Comparison of ENCODE assay signal across 17 mouse cellular contexts in genomic region chr19:53081339-53081738, GRCm38 (mm10). TPM values are rescaled to one million over a fixed set of nuclear protein-coding genes. Genes with fewer than 3 reads are reported as not detected.
A peak's percentile ranks its signal among the peaks of the same experiment; 100 is the strongest.
DNase-seq lines count a peak whose midpoint lies in the region; ATAC-seq and TF ChIP-seq lines count a peak whose summit lies in the region.
"Had no signal": no experiment of that assay in that cellular context is flagged by ENCODE, and none has a peak within 500 bp of the region (broad histone marks: within the 10 kb centered on the region; RNA-seq: fewer than 3 reads in every experiment).

No protein-coding gene starts in this region.

- H3K36me3 ChIP-seq in kidney, embryonic 16.5 days (ENCODE audit: insufficient read depth, low read length) = no peaks in the 10 kb centered on the region
- H3K36me3 ChIP-seq in intestine, embryonic 16.5 days (ENCODE audit: control insufficient read depth, insufficient read depth, low read length) = no peaks in the 10 kb centered on the region
- H3K36me3 ChIP-seq in stomach, embryonic 14.5 days (ENCODE audit: control insufficient read depth, insufficient read depth, low read length) = no peaks in the 10 kb centered on the region
- H3K36me3 ChIP-seq in forebrain, embryonic 12.5 days (replicated peaks) = no peaks in the 10 kb centered on the region
- H3K36me3 ChIP-seq: hindbrain, embryonic 15.5 days; midbrain, embryonic 15.5 days had no signal

- H3K9ac ChIP-seq in kidney, embryonic 16.5 days (replicated peaks; ENCODE audit: low read length) = no peak overlapping the region
- H3K9ac ChIP-seq in intestine, embryonic 16.5 days (ENCODE audit: low read depth, low read length) = no peak overlapping the region
- H3K9ac ChIP-seq in stomach, embryonic 14.5 days (replicated peaks; ENCODE audit: low read depth, low read length) = no peak overlapping the region
- H3K9ac ChIP-seq in forebrain, embryonic 12.5 days = no peak overlapping the region
- H3K9ac ChIP-seq: hindbrain, embryonic 15.5 days; liver, postnatal 0 days; midbrain, embryonic 15.5 days had no signal

- no peak overlapping the region for H3K4me2 ChIP-seq in kidney, embryonic 16.5 days (replicated peaks; ENCODE audit: low read depth, low read length)
- H3K4me2 ChIP-seq in intestine, embryonic 16.5 days (ENCODE audit: low read depth, low read length) = peak overlapping the region; percentile 29
- H3K4me2 ChIP-seq in stomach, embryonic 14.5 days (replicated peaks; ENCODE audit: low read depth, low read length) = no peak overlapping the region
- no peak overlapping the region for H3K4me2 ChIP-seq in forebrain, embryonic 12.5 days
- H3K4me2 ChIP-seq: hindbrain, embryonic 15.5 days; midbrain, embryonic 15.5 days had no signal

- WGBS in cerebellum, adult 2 months = 53% methylated on average over 3 of the region's 3 CpGs
- WGBS in kidney, embryonic 16.5 days = 68% methylated on average over 3 of the region's 3 CpGs
- 70% methylated on average over 3 of the region's 3 CpGs for WGBS in intestine, embryonic 16.5 days
- 77% methylated on average over 3 of the region's 3 CpGs for WGBS in stomach, embryonic 14.5 days
- 84% methylated on average over 3 of the region's 3 CpGs for WGBS in forebrain, embryonic 12.5 days

- H3K27me3 ChIP-seq in cerebellum, adult 2 months (ENCODE audit: control insufficient read depth, insufficient read depth, low read length) = no peaks in the 10 kb centered on the region
- no peaks in the 10 kb centered on the region for H3K27me3 ChIP-seq in kidney, embryonic 16.5 days (ENCODE audit: insufficient read depth, low read length)
- H3K27me3 ChIP-seq in intestine, embryonic 16.5 days (replicated peaks; ENCODE audit: control insufficient read depth, insufficient read depth, low read length) = no peaks in the 10 kb centered on the region
- no peaks in the 10 kb centered on the region for H3K27me3 ChIP-seq in stomach, embryonic 14.5 days (ENCODE audit: control insufficient read depth, insufficient read depth, low read length)
- H3K27me3 ChIP-seq in forebrain, embryonic 12.5 days = no peaks in the 10 kb centered on the region
- H3K27me3 ChIP-seq: CH12.LX; hindbrain, embryonic 15.5 days; midbrain, embryonic 15.5 days had no signal

- ATAC-seq in cerebellum, adult (ENCODE audit: insufficient number of reproducible peaks, low FRiP score, low TSS enrichment) = no peak
- peak; percentile 9; the same call in 1 of the 2 replicates for ATAC-seq in kidney, embryonic 16.5 days (ENCODE audit: low FRiP score, low TSS enrichment)
- ATAC-seq in intestine, embryonic 16.5 days = no peak
- ATAC-seq in stomach, embryonic 14.5 days (ENCODE audit: insufficient number of reproducible peaks, insufficient read depth, low FRiP score, low read depth) = no peak
- ATAC-seq in activated CD4-positive, CD25-positive, alpha-beta regulatory T cell, adult 4 months = no peak
- ATAC-seq in forebrain, embryonic 12.5 days (ENCODE audit: low FRiP score) = no peak
- ATAC-seq: forebrain, embryonic 16.5 days; liver, postnatal 0 days; midbrain, embryonic 15.5 days had no signal

- DNase-seq in cerebellum, adult 2 months = peak in 1 of 2 experiments; percentile 26
- no peak for DNase-seq in kidney, adult 9 months
- DNase-seq: adrenal gland, postnatal 14 days; heart, postnatal 14 days; left cerebral cortex, postnatal 4 days; liver, postnatal 0 days; right cerebral cortex, postnatal 25 days had no signal

- 0 out of 2 replicates have a peak overlapping the region, but pooled peaks have one; percentile 1 for H3K27ac ChIP-seq in cerebellum, adult 2 months (ENCODE audit: insufficient read depth, low read length)
- peak overlapping the region; percentile 48 for H3K27ac ChIP-seq in kidney, embryonic 16.5 days (ENCODE audit: low read length)
- peak overlapping the region; percentile 88 for H3K27ac ChIP-seq in intestine, embryonic 16.5 days (ENCODE audit: low read length)
- H3K27ac ChIP-seq in stomach, embryonic 14.5 days (ENCODE audit: low read length) = peak overlapping the region; percentile 58; the same call in 1 of the 2 replicates
- H3K27ac ChIP-seq in forebrain, embryonic 12.5 days = no peak overlapping the region
- H3K27ac ChIP-seq: hindbrain, embryonic 15.5 days; midbrain, embryonic 15.5 days had no signal

- peaks cover 26% of the 10 kb centered on the region; the same call in 1 of the 2 replicates for H3K4me1 ChIP-seq in cerebellum, adult 2 months (ENCODE audit: control insufficient read depth, insufficient read depth, low read length)
- H3K4me1 ChIP-seq in kidney, embryonic 16.5 days (ENCODE audit: insufficient read depth, low read length) = peaks cover 57% of the 10 kb centered on the region
- peaks cover 34% of the 10 kb centered on the region for H3K4me1 ChIP-seq in intestine, embryonic 16.5 days (ENCODE audit: control insufficient read depth, insufficient read depth, low read length)
- peaks cover 43% of the 10 kb centered on the region for H3K4me1 ChIP-seq in stomach, embryonic 14.5 days (ENCODE audit: control insufficient read depth, insufficient read depth, low read length)
- 0 out of 2 replicates have a peak, but pooled peaks cover 5% of the 10 kb centered on the region for H3K4me1 ChIP-seq in forebrain, embryonic 12.5 days
- H3K4me1 ChIP-seq: midbrain, embryonic 15.5 days had no signal

- no peak overlapping the region for H3K4me3 ChIP-seq in cerebellum, adult 2 months (replicated peaks; ENCODE audit: insufficient read depth, low read depth, low read length)
- H3K4me3 ChIP-seq in kidney, embryonic 16.5 days (ENCODE audit: low read length) = no peak overlapping the region
- H3K4me3 ChIP-seq in intestine, embryonic 16.5 days (ENCODE audit: low read length) = no peak overlapping the region
- H3K4me3 ChIP-seq in stomach, embryonic 14.5 days (ENCODE audit: low read depth, low read length) = no peak overlapping the region
- no peak overlapping the region for H3K4me3 ChIP-seq in forebrain, embryonic 12.5 days (replicated peaks)
- H3K4me3 ChIP-seq: hindbrain, embryonic 15.5 days; midbrain, embryonic 15.5 days had no signal

- TF ChIP-seq POLR2A in cerebellum, adult 2 months (IDR thresholded peaks at IDR 0.05; ENCODE audit: borderline replicate concordance, insufficient read depth, low read length) = no peak

- no peaks in the 10 kb centered on the region; the same call in 1 of the 2 replicates for H3K9me3 ChIP-seq in kidney, embryonic 16.5 days (ENCODE audit: low read length)
- no peaks in the 10 kb centered on the region for H3K9me3 ChIP-seq in intestine, embryonic 16.5 days (ENCODE audit: control insufficient read depth, low read length)
- H3K9me3 ChIP-seq in stomach, embryonic 14.5 days (ENCODE audit: control insufficient read depth, low read depth, low read length) = no peaks in the 10 kb centered on the region
- H3K9me3 ChIP-seq in forebrain, embryonic 12.5 days = no peaks in the 10 kb centered on the region
- H3K9me3 ChIP-seq: hindbrain, embryonic 15.5 days; midbrain, embryonic 15.5 days had no signal

- TF ChIP-seq CTCF in cerebellum, adult 2 months (IDR thresholded peaks at IDR 0.05; ENCODE audit: borderline replicate concordance, insufficient read depth, low read depth, low read length) = no peak

RNA-seq across cellular contexts. Expression of gene Xpnpep1, which starts 41.3 kb away (rescaled TPM):
- polyA plus RNA-seq in cerebellum, adult 2 months (2012; rRNA removed) = 58.8 and 60.5 TPM in 2 replicates
- polyA plus RNA-seq in kidney, embryonic 16.5 days (2015; fragmentation: Nextera tagmentation; extraction: Ambion mirVana) = 166 and 167 TPM in 2 replicates
- polyA plus RNA-seq in intestine, embryonic 16.5 days (2015; fragmentation: Nextera tagmentation; extraction: Ambion mirVana) = 231 and 264 TPM in 2 replicates
- 157 TPM in 2 replicates for polyA plus RNA-seq in stomach, embryonic 14.5 days (2014; fragmentation: Nextera tagmentation; extraction: Ambion mirVana)
- 10 to 100 TPM; 56.2 to 64.9 TPM for polyA plus RNA-seq in activated CD4-positive, CD25-positive, alpha-beta regulatory T cell, adult 4 months (2017; shearing (Covaris generic))
- polyA plus RNA-seq in forebrain, embryonic 12.5 days (2016; fragmentation: Nextera tagmentation; extraction: Ambion mirVana) = 140 and 147 TPM in 2 replicates

RNA-seq across cellular contexts. Expression of gene Add3, which starts 58.9 kb away (rescaled TPM):
- polyA plus RNA-seq in cerebellum, adult 2 months (2012; rRNA removed) = 80.2 and 89.4 TPM in 2 replicates
- polyA plus RNA-seq in kidney, embryonic 16.5 days (2015; fragmentation: Nextera tagmentation; extraction: Ambion mirVana) = 85.1 and 87.0 TPM in 2 replicates
- 120 and 121 TPM in 2 replicates for polyA plus RNA-seq in intestine, embryonic 16.5 days (2015; fragmentation: Nextera tagmentation; extraction: Ambion mirVana)
- polyA plus RNA-seq in stomach, embryonic 14.5 days (2014; fragmentation: Nextera tagmentation; extraction: Ambion mirVana) = 85.5 and 93.2 TPM in 2 replicates
- 100 to 1,000 TPM; 113 to 128 TPM for polyA plus RNA-seq in activated CD4-positive, CD25-positive, alpha-beta regulatory T cell, adult 4 months (2017; shearing (Covaris generic))
- 48.5 and 51.2 TPM in 2 replicates for polyA plus RNA-seq in forebrain, embryonic 12.5 days (2016; fragmentation: Nextera tagmentation; extraction: Ambion mirVana)
